Mouse (Mus musculus) lung, embryonic 16.5 days (tissue): ENCODE data around the gene Pclo. TPM values are rescaled to one million over a fixed set of nuclear protein-coding genes. Genes with fewer than 3 reads are reported as not detected.

ENCODE experiments used
- ATAC-seq: fragments of 200-750 bp; cut with Nextera tagmentation; 2 replicates; pipeline ENCODE4 v1.8.0; 2017; ENCODE audit warnings: low read depth, mild to moderate bottlenecking, moderate library complexity
- H3K27ac ChIP-seq: fragments of 300-500 bp; sonication (generic); 2 replicates; pipeline ENCODE4 v1.5.1; 2014; ENCODE audit warnings: mild to moderate bottlenecking, control low read depth, low read length
- H3K27me3 ChIP-seq: fragments of 300-500 bp; sonication (generic); 2 replicates; pipeline ENCODE4 v1.6.1; 2014; ENCODE audit warnings: low read depth, low read length, mixed read lengths; ENCODE audit not compliant: control insufficient read depth, insufficient read depth
- H3K36me3 ChIP-seq: fragments of 300-500 bp; sonication (generic); 2 replicates; pipeline ENCODE4 v1.6.1; 2014; ENCODE audit warnings: low read length; ENCODE audit not compliant: control insufficient read depth, insufficient read depth
- H3K4me1 ChIP-seq: fragments of 300-500 bp; sonication (generic); replicated peaks from 2 replicates; pipeline ENCODE4 v1.6.1; 2014; ENCODE audit warnings: low read length, mixed read lengths; ENCODE audit not compliant: control insufficient read depth, insufficient read depth
- H3K4me2 ChIP-seq: fragments of 300-500 bp; sonication (generic); 2 replicates; pipeline ENCODE4 v1.6.1; 2014; ENCODE audit warnings: low read depth, low read length, control low read depth
- H3K4me3 ChIP-seq: fragments of 300-500 bp; sonication (generic); 2 replicates; pipeline ENCODE4 v1.5.1; 2014; ENCODE audit warnings: mild to moderate bottlenecking, low read length, control low read depth
- H3K9ac ChIP-seq: fragments of 300-500 bp; sonication (generic); 2 replicates; pipeline ENCODE4 v1.6.1; 2014; ENCODE audit warnings: low read length, control low read depth
- H3K9me3 ChIP-seq: fragments of 300-500 bp; sonication (generic); 2 replicates; pipeline ENCODE4 v1.6.1; 2016; ENCODE audit warnings: low read length; ENCODE audit not compliant: control insufficient read depth
- WGBS: fragments of 180-500 bp; shearing (Covaris S2); extraction: QIAGEN DNeasy Blood & Tissue Kit; methylation state at CpG from one replicate; pipeline ENCODE4 v1.1.7; 2014; 5-methylcytosine and 5-hydroxymethylcytosine counted together
- polyA plus RNA-seq: library from polyadenylated mRNA; unstranded; fragments of >200 nt; fragmentation: Nextera tagmentation; extraction: Ambion mirVana; gene quantifications from 2 replicates; pipeline ENCODE4 v1.2.1, GENCODE M21; 2015

Pclo gene
- polyA plus RNA-seq, 1 experiment from 2014 or later = 0.31 TPM

GRCm38 (mm10) chr5:14723576-14723975 lies 208.9 kb downstream of the Pclo start:
- Histone ChIP-seq H3K4me1 (no peaks in the 10 kb centered on the region), H3K9me3 (no peaks in the 10 kb centered on the region), H3K4me2 (no peak overlapping the region), H3K4me3 (no peak overlapping the region), H3K9ac (no peak overlapping the region), H3K27me3 (no peaks in the 10 kb centered on the region), H3K27ac (no peak overlapping the region), H3K36me3 (no peaks in the 10 kb centered on the region)
- 58% methylated on average over 3 of the region's 3 CpGs for WGBS
- ATAC-seq = no peak

- H3K36me3 ChIP-seq = no peaks in the 10 kb centered on the region
- H3K4me1 ChIP-seq = no peaks in the 10 kb centered on the region
- H3K27me3 ChIP-seq = no peaks in the 10 kb centered on the region
- no peaks in the 10 kb centered on the region for H3K9me3 ChIP-seq
- 58% methylated on average over 3 of the region's 3 CpGs for WGBS
- no peak overlapping the region for H3K27ac ChIP-seq
- no peak overlapping the region for H3K4me2 ChIP-seq
- H3K4me3 ChIP-seq = no peak overlapping the region
- H3K9ac ChIP-seq = no peak overlapping the region
- no peak for ATAC-seq
Measured at GRCm38 (mm10) chr5:14728676-14729253, 214.0 kb downstream of the Pclo start.

- H3K9ac ChIP-seq = no peak overlapping the region
- no peaks in the 10 kb centered on the region for H3K4me1 ChIP-seq
- no peak for ATAC-seq
Measured at GRCm38 (mm10) chr5:14750882-14751281, 236.2 kb downstream of the Pclo start.

GRCm38 (mm10) chr5:14766686-14767085 lies 252.0 kb downstream of the Pclo start:
- Histone ChIP-seq H3K4me3 (no peak overlapping the region), H3K4me1 (no peaks in the 10 kb centered on the region), H3K36me3 (no peaks in the 10 kb centered on the region), H3K4me2 (no peak overlapping the region), H3K27ac (no peak overlapping the region), H3K9me3 (no peaks in the 10 kb centered on the region), H3K27me3 (no peaks in the 10 kb centered on the region), H3K9ac (no peak overlapping the region)
- WGBS = 81% methylated on average over 11 of the region's 11 CpGs
- ATAC-seq = no peak

More at GRCm38 (mm10) chr5:14750882-14751281, 236.2 kb downstream of the Pclo start:
- no peak overlapping the region for H3K4me3 ChIP-seq
- H3K4me2 ChIP-seq = no peak overlapping the region
- no peak overlapping the region for H3K27ac ChIP-seq
- H3K9me3 ChIP-seq = no peaks in the 10 kb centered on the region
- no peaks in the 10 kb centered on the region for H3K27me3 ChIP-seq
- no peaks in the 10 kb centered on the region for H3K36me3 ChIP-seq

- Histone ChIP-seq H3K27ac (no peak overlapping the region), H3K36me3 (no peaks in the 10 kb centered on the region), H3K9ac (no peak overlapping the region), H3K27me3 (no peaks in the 10 kb centered on the region), H3K4me2 (no peak overlapping the region), H3K9me3 (no peaks in the 10 kb centered on the region), H3K4me3 (no peak overlapping the region), H3K4me1 (no peaks in the 10 kb centered on the region)
- WGBS = 74% methylated on average over 1 of the region's 1 CpGs
- no peak for ATAC-seq
Measured at GRCm38 (mm10) chr5:14782362-14783082, 267.8 kb downstream of the Pclo start.

- no peak for ATAC-seq
- WGBS = 85% methylated on average over 9 of the region's 9 CpGs
Measured at GRCm38 (mm10) chr5:14793891-14794290, 279.2 kb downstream of the Pclo start.

GRCm38 (mm10) chr5:14807136-14807535 lies 292.4 kb downstream of the Pclo start:
- 2% methylated on average over 6 of the region's 6 CpGs for WGBS
- no peak overlapping the region for H3K27ac ChIP-seq
- no peak overlapping the region for H3K4me3 ChIP-seq
- no peaks in the 10 kb centered on the region for H3K4me1 ChIP-seq
- no peak for ATAC-seq
- no peak overlapping the region for H3K4me2 ChIP-seq
- no peaks in the 10 kb centered on the region for H3K9me3 ChIP-seq
- H3K36me3 ChIP-seq = no peaks in the 10 kb centered on the region
- H3K9ac ChIP-seq = no peak overlapping the region
- no peaks in the 10 kb centered on the region for H3K27me3 ChIP-seq

More at GRCm38 (mm10) chr5:14793891-14794290, 279.2 kb downstream of the Pclo start:
- Histone ChIP-seq H3K4me1 (no peaks in the 10 kb centered on the region), H3K27ac (no peak overlapping the region), H3K9ac (no peak overlapping the region), H3K36me3 (no peaks in the 10 kb centered on the region), H3K4me2 (no peak overlapping the region), H3K9me3 (no peaks in the 10 kb centered on the region), H3K27me3 (no peaks in the 10 kb centered on the region), H3K4me3 (no peak overlapping the region)

GRCm38 (mm10) chr5:14833165-14833860 lies 318.6 kb downstream of the Pclo start:
- H3K36me3 ChIP-seq = no peaks in the 10 kb centered on the region
- H3K4me2 ChIP-seq = no peak overlapping the region
- 77% methylated on average over 3 of the region's 3 CpGs for WGBS
- H3K9ac ChIP-seq = no peak overlapping the region
- no peaks in the 10 kb centered on the region for H3K4me1 ChIP-seq
- ATAC-seq = no peak
- no peak overlapping the region for H3K27ac ChIP-seq
- no peak overlapping the region for H3K4me3 ChIP-seq
- H3K9me3 ChIP-seq = no peaks in the 10 kb centered on the region
- no peaks in the 10 kb centered on the region for H3K27me3 ChIP-seq

GRCm38 (mm10) chr5:14834155-14834991 lies 319.7 kb downstream of the Pclo start:
- H3K9me3 ChIP-seq = no peaks in the 10 kb centered on the region
- H3K27ac ChIP-seq = no peak overlapping the region
- 49% methylated on average over 4 of the region's 4 CpGs for WGBS

More at GRCm38 (mm10) chr5:14834155-14834991, 319.7 kb downstream of the Pclo start:
- H3K36me3 ChIP-seq = no peaks in the 10 kb centered on the region
- H3K4me2 ChIP-seq = no peak overlapping the region
- H3K27me3 ChIP-seq = no peaks in the 10 kb centered on the region
- H3K9ac ChIP-seq = no peak overlapping the region
- H3K4me3 ChIP-seq = no peak overlapping the region
- H3K4me1 ChIP-seq = no peaks in the 10 kb centered on the region
- peak; percentile 79 for ATAC-seq
